Mouse (Mus musculus) lung, adult 2 months (tissue): ENCODE results near the gene Tbx6.

Experiments
- CTCF ChIP-seq: fragments of 200-500 bp; IDR thresholded peaks from 2 replicates; pipeline ENCODE4 v1.5.1; 2011; ENCODE audit warnings: mild to moderate bottlenecking, low read length, control low read depth; ENCODE audit not compliant: insufficient read depth
- POLR2A ChIP-seq: fragments of 200-500 bp; IDR thresholded peaks from 2 replicates; pipeline ENCODE4 v1.6.1; 2011; ENCODE audit warnings: low read depth, mild to moderate bottlenecking, control low read depth, low read length, borderline replicate concordance; ENCODE audit errors: extremely low read depth

DNA sequence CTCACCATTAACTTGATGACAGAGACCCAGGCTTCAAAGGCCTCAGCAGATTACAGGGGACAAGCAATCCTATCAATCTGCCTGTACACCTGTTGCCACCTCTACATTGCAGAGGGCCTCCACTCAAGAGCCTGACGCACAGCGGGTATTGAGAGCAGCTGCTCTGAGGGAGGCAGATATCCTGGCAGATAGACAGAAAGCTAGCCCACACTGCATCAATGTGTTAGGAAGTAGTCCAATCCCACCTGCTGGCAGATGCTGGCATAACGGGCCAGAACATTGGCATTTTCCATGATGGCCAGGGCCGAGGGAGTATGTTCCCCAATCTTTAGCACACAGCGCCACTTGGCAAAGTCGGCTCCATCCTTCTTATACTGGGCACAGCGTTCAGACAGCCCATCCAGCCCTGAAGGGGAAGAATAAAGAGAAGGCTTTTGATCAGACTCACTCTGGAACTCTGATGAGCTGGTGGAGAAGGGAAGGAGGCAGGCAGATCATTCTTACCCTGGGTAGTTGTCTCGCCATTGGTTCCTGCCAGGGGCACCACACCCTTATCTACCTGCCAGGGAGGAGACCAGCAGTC, 15.2 kb downstream of the Tbx6 start:
- TF ChIP-seq CTCF, result peak; percentile 6; the same call in 1 of the 2 replicates
- no peak for TF ChIP-seq POLR2A
